Mouse (Mus musculus) adrenal gland, postnatal 14 days (tissue): ENCODE data around the gene Fank1. TPM values are rescaled to one million over a fixed set of nuclear protein-coding genes. Genes with fewer than 3 reads are reported as not detected.
A peak's percentile ranks its signal among the peaks of the same experiment; 100 is the strongest.

Experiments
- DNase-seq: peaks from one replicate; pipeline ENCODE4 v3.0.0; 2021; ENCODE audit warnings: mixed read lengths
- total RNA-seq: library from RNA; stranded (reverse); gene quantifications from 2 replicates; pipeline ENCODE4 v1.2.3, GENCODE M21; 2021

Fank1 gene
- total RNA-seq, 1 experiment from 2014 or later, result 0.33 TPM

DNA sequence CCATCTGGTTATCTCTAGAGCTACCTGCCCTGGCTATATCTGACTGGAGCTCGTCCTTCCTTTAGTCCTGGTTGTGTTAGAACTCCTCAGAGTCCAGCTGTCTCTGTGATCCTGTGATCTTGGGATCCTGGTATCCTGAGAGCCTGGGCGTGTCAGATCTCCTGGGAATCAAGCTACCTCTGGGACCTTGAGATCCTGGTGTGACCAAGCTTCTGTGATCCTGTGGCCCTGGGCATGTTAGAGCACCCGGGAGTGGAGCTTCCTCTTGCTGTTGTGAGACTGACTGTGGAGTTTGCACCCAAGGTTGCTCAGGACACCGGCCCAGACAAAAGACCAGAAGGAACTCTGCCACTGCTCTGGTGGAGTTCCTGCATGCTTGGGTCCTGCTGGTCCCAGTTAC is 122.7 kb downstream of the Fank1 start:
- DNase-seq, result no peak

DNA sequence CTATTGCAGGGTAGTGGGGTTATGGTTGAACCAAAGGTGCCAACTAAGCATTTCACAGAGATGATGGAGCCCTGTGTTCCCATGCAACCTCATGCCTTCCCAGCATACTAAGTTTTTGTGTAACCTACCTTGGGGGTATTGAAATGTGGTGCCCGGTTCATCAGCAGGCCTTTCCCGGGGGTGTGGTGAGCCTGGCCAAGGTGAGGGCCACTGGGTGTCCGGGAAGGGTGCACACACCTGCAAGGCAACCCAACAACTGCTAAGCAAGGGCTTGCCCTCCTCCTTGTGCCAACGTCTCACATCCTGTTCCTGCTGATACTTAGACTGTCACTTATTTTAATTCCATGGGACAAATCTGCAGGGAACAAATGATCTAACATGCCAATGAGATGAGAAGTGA is 132.3 kb downstream of the Fank1 start:
- no peak for DNase-seq

DNA sequence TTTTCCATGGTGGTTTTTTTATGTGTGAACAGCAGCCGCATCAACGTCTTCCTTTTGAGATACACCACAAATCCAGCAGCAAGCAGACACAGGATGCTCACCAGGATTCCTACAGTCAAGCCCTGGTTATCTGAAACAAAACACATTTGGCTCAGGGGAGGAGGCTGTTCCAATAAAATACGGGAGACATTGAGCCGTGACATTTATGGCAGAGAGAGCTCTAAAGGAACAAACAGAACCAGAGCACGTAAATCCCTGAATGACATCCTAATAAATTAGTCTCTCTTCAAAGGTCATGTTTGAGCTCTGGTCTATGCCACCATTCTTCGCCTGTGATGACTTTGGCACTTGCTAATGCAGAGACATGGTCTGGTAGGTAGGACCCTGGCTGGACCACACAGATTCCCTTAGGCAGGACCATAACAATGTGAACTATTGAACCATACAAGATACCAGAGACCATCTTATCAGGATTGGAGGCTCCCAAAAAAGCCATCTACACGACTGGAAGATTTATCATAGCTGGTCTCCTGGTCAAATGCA is 133.2 kb downstream of the Fank1 start:
- no peak for DNase-seq

DNA sequence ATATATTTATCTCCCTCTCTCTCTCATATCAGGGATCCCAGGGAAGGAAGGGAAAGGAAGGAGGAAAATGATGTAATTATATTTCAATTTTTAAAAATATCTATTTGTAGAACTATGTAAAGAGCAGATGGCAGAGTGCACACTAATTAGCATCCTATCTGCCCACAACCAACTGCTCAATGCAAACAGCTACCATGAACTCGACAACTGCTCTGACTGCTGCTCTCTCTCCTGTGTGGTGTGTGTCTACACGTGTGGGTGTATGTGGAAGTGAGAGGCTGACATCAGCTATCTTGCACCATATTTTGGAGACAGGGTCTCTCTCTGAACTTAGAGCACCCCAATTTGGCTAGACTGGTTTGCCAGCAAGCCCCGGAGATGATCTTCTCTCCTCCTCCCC is 135.2 kb downstream of the Fank1 start:
- no peak for DNase-seq

DNA sequence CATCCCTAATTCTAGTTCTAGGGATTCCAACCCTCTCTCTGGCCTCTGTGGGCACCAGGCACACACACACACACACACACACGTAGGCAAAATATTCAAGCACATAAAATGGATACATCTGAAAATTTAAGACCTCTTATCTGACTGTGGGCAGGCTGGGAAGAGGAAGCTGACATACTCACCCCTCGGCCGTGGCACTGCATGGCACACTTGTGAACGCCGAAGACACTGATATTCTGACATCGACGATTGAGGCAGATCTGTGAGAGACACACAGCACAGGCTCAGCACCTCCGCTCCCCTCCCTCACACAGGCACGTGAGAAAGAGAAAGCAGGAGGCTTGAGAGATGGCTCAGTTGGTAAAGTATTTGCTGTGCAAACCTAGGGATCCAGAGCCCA is 139.6 kb downstream of the Fank1 start:
- no peak for DNase-seq

DNA sequence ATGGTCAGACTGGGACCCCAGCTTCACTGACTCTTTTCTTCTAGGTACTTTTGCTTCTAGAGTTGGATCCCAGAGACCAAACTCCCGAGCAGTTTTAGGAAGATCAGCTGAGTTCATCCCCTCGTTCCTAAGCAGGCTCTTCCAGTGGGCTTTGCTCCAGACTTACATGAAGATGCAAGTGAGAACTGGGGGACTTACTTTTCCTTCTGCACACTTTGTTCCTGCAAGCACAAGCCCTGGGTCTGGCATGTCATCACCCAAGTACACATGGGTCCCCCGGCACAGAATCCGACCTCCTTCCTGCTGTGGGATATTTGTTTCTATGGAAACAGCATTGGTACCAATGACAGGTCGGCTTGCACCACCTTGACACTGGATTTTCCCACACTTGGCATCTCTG is 142.6 kb downstream of the Fank1 start:
- no peak for DNase-seq

DNA sequence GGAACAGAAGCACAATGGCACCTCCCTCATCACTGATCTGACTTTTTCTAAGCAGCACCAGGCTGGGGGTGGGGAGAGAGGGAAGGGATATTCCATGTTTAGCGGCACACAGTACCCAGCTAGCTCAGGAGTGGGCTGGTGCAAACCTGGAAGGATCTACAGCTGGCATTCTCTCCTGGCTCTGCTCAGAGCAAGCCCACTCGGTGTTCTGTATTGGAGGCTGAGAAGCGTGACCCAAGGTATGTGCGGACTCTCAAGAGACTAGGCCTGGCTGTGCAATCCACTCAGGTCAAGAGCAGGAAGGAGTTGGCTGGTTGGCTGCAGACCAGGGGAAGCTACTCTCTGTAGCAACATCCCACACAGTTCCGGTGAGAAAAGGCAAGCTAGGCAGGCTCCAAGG is 143.3 kb downstream of the Fank1 start:
- DNase-seq, result peak; percentile 29

DNA sequence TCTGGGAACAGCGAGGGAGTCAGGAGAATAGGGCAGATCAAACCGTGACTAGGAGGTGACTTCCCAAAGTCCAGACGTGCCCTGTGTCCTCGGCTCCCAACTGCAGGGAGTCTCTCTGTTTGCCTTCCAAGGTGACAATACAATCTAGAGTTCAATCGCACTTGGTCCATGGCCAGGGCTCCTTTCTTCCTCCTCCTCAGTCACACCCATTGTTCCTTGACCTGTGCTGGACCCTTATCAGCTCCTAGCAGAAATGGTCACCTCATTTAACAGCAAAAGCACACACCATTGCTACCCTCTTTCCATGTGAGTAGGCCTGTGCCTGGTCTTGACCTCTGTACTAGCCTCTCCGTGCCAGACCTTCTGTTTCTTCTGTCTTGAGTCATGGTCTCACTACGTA is 144.1 kb downstream of the Fank1 start:
- DNase-seq, result no peak

DNA sequence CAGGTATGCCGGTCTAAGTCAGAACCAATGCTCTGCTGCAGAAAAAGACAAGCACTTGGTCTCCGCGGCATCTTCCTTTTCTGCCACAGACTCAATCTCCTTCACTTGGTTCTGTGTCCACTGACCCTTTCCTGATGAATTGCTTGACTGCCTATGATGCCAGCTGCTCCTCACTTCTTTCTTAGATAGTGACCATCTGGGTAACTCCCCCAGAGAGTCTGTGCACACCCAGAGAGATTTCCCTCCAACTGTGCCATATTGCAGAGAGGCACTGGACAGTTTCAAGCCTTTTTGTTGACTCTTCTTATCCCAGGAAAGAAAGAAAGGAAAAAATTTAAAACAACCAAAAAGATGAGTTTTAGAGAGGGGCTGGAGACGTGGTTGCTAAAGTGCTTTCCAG is 144.6 kb downstream of the Fank1 start:
- DNase-seq, result no peak

DNA sequence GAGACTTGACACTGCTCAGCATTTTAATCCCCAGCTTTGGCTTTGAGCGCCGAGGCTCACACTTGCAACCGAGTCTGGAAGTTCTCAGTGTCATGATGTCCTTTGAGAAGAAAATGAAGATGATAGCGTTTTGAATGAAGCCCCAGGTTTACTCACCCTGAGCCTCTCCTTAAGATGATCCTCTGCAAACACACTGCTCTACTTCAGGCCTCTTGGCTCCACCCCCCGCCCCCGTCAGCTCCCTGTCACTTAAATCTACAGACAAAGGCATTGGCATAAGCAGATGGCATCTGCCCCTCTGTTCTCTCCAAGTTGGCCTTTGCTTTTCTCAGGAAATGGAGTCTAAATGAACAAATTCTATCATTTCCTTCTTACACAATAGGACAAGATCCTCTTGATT is 147.3 kb downstream of the Fank1 start:
- no peak for DNase-seq

DNA sequence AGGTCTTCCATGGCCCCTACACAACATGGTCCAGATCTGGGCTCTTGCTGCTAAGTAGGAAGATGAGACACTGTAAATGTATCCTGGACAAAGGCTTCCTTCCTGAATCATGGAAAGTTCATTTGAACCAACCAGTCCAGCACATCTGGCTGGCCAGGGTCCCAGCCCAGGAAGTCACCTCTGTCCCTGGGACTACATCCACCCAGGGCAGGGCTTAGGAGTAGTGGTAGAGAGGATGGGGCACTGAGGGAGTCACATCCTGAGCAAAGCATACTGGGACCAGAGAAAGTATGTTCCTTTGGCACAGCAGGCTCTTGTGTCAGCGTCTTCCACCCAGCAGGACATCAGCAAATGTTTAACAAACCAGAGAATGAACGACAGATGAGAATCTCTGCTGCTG is 149.1 kb downstream of the Fank1 start:
- peak; percentile 30 for DNase-seq

DNA sequence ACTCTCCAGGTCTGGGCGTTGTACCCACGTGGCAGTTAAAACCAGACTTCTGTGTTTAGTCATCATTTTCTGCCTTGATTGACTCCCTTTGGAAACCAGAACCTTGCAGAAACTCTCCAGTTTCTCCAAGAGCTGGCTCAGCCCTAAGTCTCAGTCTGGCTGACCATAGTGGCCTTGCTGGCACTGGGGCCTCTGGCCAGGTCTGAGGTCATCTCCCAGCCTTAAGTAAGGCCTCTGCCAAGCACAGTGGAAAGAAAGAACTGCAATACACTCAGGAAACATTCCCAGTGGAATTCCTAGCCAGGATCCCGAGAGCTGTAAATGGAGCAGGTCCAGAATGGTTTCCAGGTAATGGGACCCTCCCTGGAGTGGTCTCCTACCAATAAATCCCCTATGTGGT is 152.3 kb downstream of the Fank1 start:
- peak; percentile 67 for DNase-seq

Other genes with a start within 250 kb of the Fank1 start
- not detected in 2 replicates for gene Tex36, start 174.7 kb upstream of the Fank1 start, total RNA-seq
- gene Edrf1, start 139.3 kb upstream of the Fank1 start, total RNA-seq, result 16.0 TPM in 2 replicates
- not detected in 2 replicates for gene Mmp21, start 96.8 kb upstream of the Fank1 start, total RNA-seq
- gene Bccip, start 67.5 kb upstream of the Fank1 start, total RNA-seq, result 64.7 and 65.3 TPM in 2 replicates
- 10.4 and 14.7 TPM in 2 replicates for gene Uros, start 66.8 kb upstream of the Fank1 start, total RNA-seq
- 41.6 and 44.6 TPM in 2 replicates for gene Dhx32, start 5.9 kb downstream of the Fank1 start, total RNA-seq